Mouse (Mus musculus): ENCODE results near the gene Tmem63a.
A peak's percentile ranks its signal among the peaks of the same experiment; 100 is the strongest.
"Not testable (repeated sequence)": the region's sequence is repeated elsewhere in the genome, so short reads cannot be mapped to it uniquely, and the experiment has no call there.

Tmem63a gene

GRCm38 (mm10) chr1:180966542-180966941 is 24.4 kb downstream of the Tmem63a start:
- DNase-seq: no peak

- DNase-seq: no peak
Measured at GRCm38 (mm10) chr1:180967261-180967660, 25.1 kb downstream of the Tmem63a start.

GRCm38 (mm10) chr1:180972941-180973340 is 30.8 kb downstream of the Tmem63a start:
- DNase-seq: no peak

GRCm38 (mm10) chr1:180974126-180974746 is 32.1 kb downstream of the Tmem63a start:
- DNase-seq: peak; percentile 64

- DNase-seq: peak; percentile 50
Measured at GRCm38 (mm10) chr1:180976110-180976679, 34.1 kb downstream of the Tmem63a start.

GRCm38 (mm10) chr1:180979484-180980251 is 37.5 kb downstream of the Tmem63a start:
- DNase-seq: no peak

- no peak for DNase-seq
Measured at GRCm38 (mm10) chr1:180980464-180980863, 38.3 kb downstream of the Tmem63a start.

- DNase-seq: not testable (repeated sequence)
Measured at GRCm38 (mm10) chr1:180981298-180982046, 39.3 kb downstream of the Tmem63a start.

- DNase-seq: no peak
Measured at GRCm38 (mm10) chr1:180986701-180987100, 44.6 kb downstream of the Tmem63a start.

GRCm38 (mm10) chr1:180987759-180988158 is 45.6 kb downstream of the Tmem63a start:
- DNase-seq: peak; percentile 70

- no peak for DNase-seq
Measured at GRCm38 (mm10) chr1:180990671-180991070, 48.5 kb downstream of the Tmem63a start.

GRCm38 (mm10) chr1:180992142-180992541 is 50.0 kb downstream of the Tmem63a start:
- peak; percentile 76 for DNase-seq

- peak; percentile 53 for DNase-seq
Measured at GRCm38 (mm10) chr1:181000501-181001092, 58.5 kb downstream of the Tmem63a start.

GRCm38 (mm10) chr1:181001217-181001616 is 59.1 kb downstream of the Tmem63a start:
- DNase-seq: no peak

GRCm38 (mm10) chr1:181001621-181002020 is 59.5 kb downstream of the Tmem63a start:
- no peak for DNase-seq

- no peak for DNase-seq
Measured at GRCm38 (mm10) chr1:181003790-181004189, 61.6 kb downstream of the Tmem63a start.

- no peak for DNase-seq
Measured at GRCm38 (mm10) chr1:181005331-181005730, 63.2 kb downstream of the Tmem63a start.

GRCm38 (mm10) chr1:181007831-181008230 is 65.7 kb downstream of the Tmem63a start:
- no peak for DNase-seq

- DNase-seq: peak; percentile 58
Measured at GRCm38 (mm10) chr1:181008266-181008665, 66.1 kb downstream of the Tmem63a start.

GRCm38 (mm10) chr1:181009011-181009590 is 67.0 kb downstream of the Tmem63a start:
- DNase-seq: no peak

GRCm38 (mm10) chr1:181009754-181010153 is 67.6 kb downstream of the Tmem63a start:
- peak; percentile 82 for DNase-seq

GRCm38 (mm10) chr1:181010171-181010932 is 68.2 kb downstream of the Tmem63a start:
- no peak for DNase-seq

All from kidney, adult 9 months (tissue).